Mouse (Mus musculus) myocyte (in vitro differentiated cells): Measurements from ENCODE around the gene Tnpo3.
"Not testable (repeated sequence)": the region's sequence is repeated elsewhere in the genome, so short reads cannot be mapped to it uniquely, and the experiment has no call there.

Source experiments
- CEBPB ChIP-seq: IDR thresholded peaks from 2 replicates; pipeline ENCODE4 v1.6.1; 2011; ENCODE audit warnings: mild to moderate bottlenecking, moderate library complexity; ENCODE audit not compliant: poor library complexity, insufficient read depth, severe bottlenecking
- E2F4 ChIP-seq: IDR thresholded peaks from one replicate; pipeline ENCODE4 v1.6.1; 2011; ENCODE audit warnings: mild to moderate bottlenecking, control low read depth, moderate library complexity; ENCODE audit not compliant: insufficient read depth
- MAX ChIP-seq: IDR thresholded peaks from one replicate; pipeline ENCODE4 v1.6.1; 2011; ENCODE audit warnings: low read depth, mild to moderate bottlenecking, control low read depth
- MYOG ChIP-seq, 3 experiments: IDR thresholded peaks; one replicate each; pipeline ENCODE4 v1.6.1; 2011; ENCODE audit warnings: control low read depth in 2 of 3, low read depth in 2 of 3, mild to moderate bottlenecking in 2 of 3; ENCODE audit not compliant: insufficient read length in 2 of 3, control insufficient read depth in 1 of 3, insufficient read depth in 1 of 3
- POLR2A ChIP-seq: IDR thresholded peaks from one replicate; pipeline ENCODE4 v1.6.1; 2011; ENCODE audit warnings: low read depth, mild to moderate bottlenecking, control low read depth, moderate library complexity; ENCODE audit not compliant: insufficient read length
- POLR2AphosphoS2 ChIP-seq: IDR thresholded peaks from one replicate; pipeline ENCODE4 v1.6.1; 2011; ENCODE audit warnings: low read depth, control low read depth; ENCODE audit not compliant: insufficient read length
- REST ChIP-seq: IDR thresholded peaks from one replicate; pipeline ENCODE4 v1.6.1; 2011; ENCODE audit warnings: mild to moderate bottlenecking, control low read depth, moderate library complexity; ENCODE audit not compliant: insufficient read depth, insufficient read length
- TCF12 ChIP-seq: IDR thresholded peaks from one replicate; pipeline ENCODE4 v1.6.1; 2011; ENCODE audit warnings: mild to moderate bottlenecking, control low read depth; ENCODE audit not compliant: poor library complexity, insufficient read depth, severe bottlenecking
- TCF3 ChIP-seq: IDR thresholded peaks from one replicate; pipeline ENCODE4 v1.6.1; 2011; ENCODE audit warnings: low read depth, control low read depth; ENCODE audit not compliant: insufficient read length
- USF1 ChIP-seq: IDR thresholded peaks from one replicate; pipeline ENCODE4 v1.6.1; 2011; ENCODE audit warnings: low read depth, mild to moderate bottlenecking, control low read depth, moderate library complexity

DNA sequence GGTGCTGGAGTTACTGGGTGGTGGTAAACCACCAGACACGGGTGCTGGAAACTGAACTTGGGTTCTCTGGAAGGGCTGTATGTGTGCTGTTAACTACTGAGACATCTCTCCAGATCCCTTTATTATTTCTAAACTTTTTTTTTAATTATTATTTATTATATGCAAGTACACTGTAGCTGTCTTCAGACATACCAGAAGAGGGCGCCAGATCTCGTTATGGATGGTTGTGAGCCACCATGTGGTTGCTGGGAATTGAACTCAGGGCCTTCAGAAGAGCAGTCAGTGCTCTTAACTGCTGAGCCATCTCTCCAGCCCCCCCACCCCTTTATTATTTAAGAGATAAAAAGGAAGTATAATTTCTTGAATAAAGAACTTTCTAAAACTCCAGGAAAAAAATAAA is 33.3 kb downstream of the Tnpo3 start:
- not testable (repeated sequence) for TF ChIP-seq TCF12; POLR2AphosphoS2; CEBPB; POLR2A; USF1; E2F4; TCF3; REST; MAX; MYOG (IDR thresholded peaks at IDR 0.05; ENCODE audit: control insufficient read depth in 1 of 3, insufficient read depth in 1 of 3, insufficient read length in 2 of 3, low read depth in 2 of 3)
